Mouse (Mus musculus) intestine, embryonic 14.5 days (tissue): ENCODE data around the gene Tiparp. TPM values are rescaled to one million over a fixed set of nuclear protein-coding genes. Genes with fewer than 3 reads are reported as not detected.

ENCODE experiments used
- ATAC-seq: fragments of 200-750 bp; cut with Nextera tagmentation; replicated peaks from 2 replicates; pipeline ENCODE4 v1.8.0; 2017; ENCODE audit warnings: low read depth, moderate number of reproducible peaks, moderate TSS enrichment, moderate library complexity; ENCODE audit not compliant: low FRiP score, low TSS enrichment
- DNase-seq: peaks from one replicate; pipeline ENCODE4 v3.0.0-alpha.2; 2018; ENCODE audit warnings: low spot score
- H3K27ac ChIP-seq: fragments of 300-500 bp; sonication (generic); 2 replicates; pipeline ENCODE4 v1.5.1; 2014; ENCODE audit warnings: low read depth, mild to moderate bottlenecking, control low read depth
- H3K27me3 ChIP-seq: fragments of 300-500 bp; sonication (generic); replicated peaks from 2 replicates; pipeline ENCODE4 v1.6.1; 2014; ENCODE audit warnings: low read length, control low read depth; ENCODE audit not compliant: control insufficient read depth, insufficient read depth
- H3K36me3 ChIP-seq: fragments of 300-500 bp; sonication (generic); 2 replicates; pipeline ENCODE4 v1.6.1; 2014; ENCODE audit warnings: low read length, control low read depth; ENCODE audit not compliant: control insufficient read depth, insufficient read depth
- H3K4me1 ChIP-seq: fragments of 300-500 bp; sonication (generic); replicated peaks from 2 replicates; pipeline ENCODE4 v1.6.1; 2014; ENCODE audit warnings: low read length, control low read depth, mixed read lengths; ENCODE audit not compliant: control insufficient read depth, insufficient read depth
- H3K4me2 ChIP-seq: fragments of 300-500 bp; sonication (generic); 2 replicates; pipeline ENCODE4 v1.6.1; 2014; ENCODE audit warnings: low read length
- H3K4me3 ChIP-seq: fragments of 300-500 bp; sonication (generic); 2 replicates; pipeline ENCODE4 v1.5.1; 2014; ENCODE audit warnings: low read depth, low read length, control low read depth, mixed read lengths
- H3K9ac ChIP-seq: fragments of 300-500 bp; sonication (generic); 2 replicates; pipeline ENCODE4 v1.6.1; 2014; ENCODE audit warnings: mild to moderate bottlenecking, low read length
- H3K9me3 ChIP-seq: fragments of 300-500 bp; sonication (generic); 2 replicates; pipeline ENCODE4 v1.6.1; 2016; ENCODE audit warnings: low read length, control low read depth; ENCODE audit not compliant: control insufficient read depth
- WGBS: fragments of 180-500 bp; shearing (Covaris S2); extraction: QIAGEN DNeasy Blood & Tissue Kit; methylation state at CpG from one replicate; pipeline ENCODE4 v1.1.7; 2014; 5-methylcytosine and 5-hydroxymethylcytosine counted together
- polyA plus RNA-seq: library from polyadenylated mRNA; unstranded; fragments of >200 nt; fragmentation: Nextera tagmentation; extraction: Ambion mirVana; gene quantifications from 2 replicates; pipeline ENCODE4 v1.2.1, GENCODE M21; 2014

Tiparp gene
- 46.1 and 49.5 TPM in 2 replicates for polyA plus RNA-seq

- Histone ChIP-seq H3K4me1 (peaks cover 4% of the 10 kb centered on the region; the same call in 1 of the 2 replicates), H3K4me3 (peak within 1 kb of the TSS; percentile 83), H3K4me2 (peak within 1 kb of the TSS; percentile 61), H3K9me3 (no peaks in the 10 kb centered on the region), H3K27me3 (no peaks in the 10 kb centered on the region), H3K9ac (peak within 1 kb of the TSS; percentile 96), H3K36me3 (peaks cover 7% of the 10 kb centered on the region; the same call in 1 of the 2 replicates), H3K27ac (peak within 1 kb of the TSS; percentile 99)
- ATAC-seq (peak; percentile 89), DNase-seq (peak; percentile 96)
- under 1% methylated on average over 93 of the region's 109 CpGs for WGBS
These were observed at the start of gene Tiparp for GRCm38 (mm10) chr3:65527691-65528601. TSS of gene Tiparp (plus strand) at chr3:65528410.

GRCm38 (mm10) chr3:65480676-65481075 lies 47.5 kb upstream of the Tiparp start:
- WGBS, result 52% methylated on average over 6 of the region's 6 CpGs
- Histone ChIP-seq H3K9ac (no peak overlapping the region), H3K27me3 (no peaks in the 10 kb centered on the region), H3K4me2 (no peak overlapping the region), H3K27ac (no peak overlapping the region), H3K36me3 (no peaks in the 10 kb centered on the region), H3K4me3 (no peak overlapping the region), H3K4me1 (peaks cover 12% of the 10 kb centered on the region; the same call in 1 of the 2 replicates), H3K9me3 (no peaks in the 10 kb centered on the region)
- DNase-seq (no peak), ATAC-seq (no peak)

- WGBS, result 55% methylated on average over 1 of the region's 1 CpGs
- Histone ChIP-seq H3K9ac (no peak overlapping the region), H3K4me3 (no peak overlapping the region), H3K27me3 (no peaks in the 10 kb centered on the region), H3K36me3 (no peaks in the 10 kb centered on the region), H3K9me3 (no peaks in the 10 kb centered on the region), H3K27ac (no peak overlapping the region), H3K4me2 (no peak overlapping the region), H3K4me1 (peaks cover 12% of the 10 kb centered on the region; the same call in 1 of the 2 replicates)
- DNase-seq (no peak), ATAC-seq (no peak)
These were observed 45.9 kb upstream of the Tiparp start for GRCm38 (mm10) chr3:65482266-65482665.

- Histone ChIP-seq H3K4me2 (no peak overlapping the region), H3K4me3 (no peak overlapping the region), H3K27me3 (no peaks in the 10 kb centered on the region), H3K36me3 (no peaks in the 10 kb centered on the region), H3K9ac (no peak overlapping the region), H3K9me3 (no peaks in the 10 kb centered on the region), H3K27ac (no peak overlapping the region), H3K4me1 (peaks cover 12% of the 10 kb centered on the region)
- WGBS, result 39% methylated on average over 6 of the region's 6 CpGs
- 0 out of 2 replicates have a peak, but pooled peaks have one; percentile 27 for ATAC-seq
- DNase-seq, result no peak
These were observed 45.4 kb upstream of the Tiparp start for GRCm38 (mm10) chr3:65482698-65483407.

GRCm38 (mm10) chr3:65484161-65484733 lies 44.0 kb upstream of the Tiparp start:
- H3K36me3 ChIP-seq, result no peaks in the 10 kb centered on the region
- ATAC-seq (no peak), DNase-seq (no peak)
- H3K4me3 ChIP-seq, result no peak overlapping the region
- H3K4me1 ChIP-seq, result peaks cover 17% of the 10 kb centered on the region
- WGBS, result 62% methylated on average over 7 of the region's 7 CpGs
- H3K27ac ChIP-seq, result no peak overlapping the region
- H3K4me2 ChIP-seq, result no peak overlapping the region
- H3K27me3 ChIP-seq, result no peaks in the 10 kb centered on the region
- no peak overlapping the region for H3K9ac ChIP-seq
- H3K9me3 ChIP-seq, result no peaks in the 10 kb centered on the region

- H3K9ac ChIP-seq, result no peak overlapping the region
- WGBS, result 73% methylated on average over 2 of the region's 2 CpGs
- H3K27ac ChIP-seq, result no peak overlapping the region
- H3K4me2 ChIP-seq, result no peak overlapping the region
- no peak overlapping the region for H3K4me3 ChIP-seq
- no peaks in the 10 kb centered on the region for H3K27me3 ChIP-seq
- no peaks in the 10 kb centered on the region for H3K9me3 ChIP-seq
- no peak for DNase-seq
- no peak for ATAC-seq
- peaks cover 12% of the 10 kb centered on the region; the same call in 1 of the 2 replicates for H3K4me1 ChIP-seq
- no peaks in the 10 kb centered on the region for H3K36me3 ChIP-seq
These were observed 40.7 kb upstream of the Tiparp start for GRCm38 (mm10) chr3:65487419-65488088.

GRCm38 (mm10) chr3:65488556-65489244 lies 39.5 kb upstream of the Tiparp start:
- Histone ChIP-seq H3K4me3 (no peak overlapping the region), H3K4me2 (no peak overlapping the region), H3K9ac (no peak overlapping the region), H3K36me3 (no peaks in the 10 kb centered on the region), H3K27ac (no peak overlapping the region), H3K4me1 (peaks cover 5% of the 10 kb centered on the region; the same call in 1 of the 2 replicates), H3K9me3 (no peaks in the 10 kb centered on the region), H3K27me3 (no peaks in the 10 kb centered on the region)
- no peak for DNase-seq
- no peak for ATAC-seq
- WGBS, result 70% methylated on average over 1 of the region's 1 CpGs
